Mouse (Mus musculus) thymus, adult 2 months (tissue): ENCODE measurements around the gene Ehd2.

Experiments used
- CTCF ChIP-seq: fragments of 200-500 bp; IDR thresholded peaks from 2 replicates; pipeline ENCODE4 v1.5.1; 2012; ENCODE audit warnings: mild to moderate bottlenecking, control low read depth, low read length, moderate library complexity, borderline replicate concordance; ENCODE audit not compliant: control insufficient read depth, poor library complexity, insufficient read depth; ENCODE audit errors: extremely low read depth
- POLR2A ChIP-seq: fragments of 200-500 bp; IDR thresholded peaks from 2 replicates; pipeline ENCODE4 v1.6.1; 2012; ENCODE audit warnings: mild to moderate bottlenecking, low read length, control low read depth, moderate library complexity; ENCODE audit not compliant: control insufficient read depth, poor library complexity, insufficient read depth; ENCODE audit errors: extremely low read depth

DNA sequence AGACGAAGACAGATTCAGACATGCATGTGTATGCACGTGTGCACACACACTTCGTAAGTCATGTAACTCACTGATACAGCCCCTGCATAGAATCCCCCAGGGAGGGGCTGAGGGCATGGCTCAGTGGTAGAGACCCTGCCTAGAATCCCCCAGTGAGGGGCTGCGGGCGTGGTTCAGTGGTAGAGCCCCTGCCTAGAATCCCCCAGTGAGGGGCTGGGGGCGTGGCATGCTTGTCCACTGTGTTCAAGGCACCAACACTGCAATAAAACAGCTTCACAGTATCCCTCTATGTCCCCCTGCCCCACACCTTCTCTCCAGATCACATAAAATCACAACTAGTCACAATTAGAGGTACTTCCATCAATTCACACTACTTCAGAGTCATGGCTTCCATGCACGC is 5.6 kb downstream of the Ehd2 start:
- TF ChIP-seq CTCF, result no peak
- TF ChIP-seq POLR2A, result no peak
